ENCODE assay signal across 15 mouse cellular contexts in genomic region chr12:83650346-83650745, GRCm38 (mm10).
"Had no signal": no experiment of that assay in that cellular context is flagged by ENCODE, and none has a peak within 500 bp of the region (broad histone marks: within the 10 kb centered on the region; RNA-seq: fewer than 3 reads in every experiment).

No protein-coding gene starts in this region.

- H3K9ac ChIP-seq: liver, embryonic 15.5 days; liver, postnatal 0 days; lung, embryonic 14.5 days; midbrain, embryonic 13.5 days; midbrain, embryonic 15.5 days; neural tube, embryonic 12.5 days; stomach, embryonic 15.5 days had no signal

- DNase-seq: liver, postnatal 0 days; lung, embryonic 14.5 days; lung, postnatal 10 days; right cerebral cortex, postnatal 14 days; thymus, adult 2 months; thymus, postnatal 25 days; thymus, postnatal 4 days had no signal

- ATAC-seq: liver, postnatal 0 days; midbrain, embryonic 13.5 days; midbrain, embryonic 15.5 days had no signal

- H3K4me1 ChIP-seq: midbrain, embryonic 13.5 days; midbrain, embryonic 15.5 days; neural tube, embryonic 12.5 days; stomach, embryonic 15.5 days had no signal

- H3K27me3 ChIP-seq: liver, embryonic 15.5 days; megakaryocyte, embryonic 14.5 days; midbrain, embryonic 13.5 days; midbrain, embryonic 15.5 days; neural tube, embryonic 12.5 days; stomach, embryonic 15.5 days had no signal

- H3K27ac ChIP-seq: liver, embryonic 15.5 days; macrophage; midbrain, embryonic 13.5 days; midbrain, embryonic 15.5 days; neural tube, embryonic 12.5 days; stomach, embryonic 15.5 days; stomach, postnatal 0 days had no signal

- H3K4me3 ChIP-seq: liver, embryonic 15.5 days; megakaryocyte, embryonic 14.5 days; midbrain, embryonic 13.5 days; midbrain, embryonic 15.5 days; neural tube, embryonic 12.5 days; stomach, embryonic 15.5 days had no signal

- H3K9me3 ChIP-seq: liver, embryonic 15.5 days; megakaryocyte, embryonic 14.5 days; midbrain, embryonic 13.5 days; midbrain, embryonic 15.5 days; neural tube, embryonic 12.5 days; stomach, embryonic 15.5 days had no signal
